Mouse (Mus musculus): ENCODE data around the gene Dab1. TPM values are rescaled to one million over a fixed set of nuclear protein-coding genes. Genes with fewer than 3 reads are reported as not detected.

Dab1 gene
- total RNA-seq, 2 experiments from 2014 or later: 0.16 TPM; not detected in 1

GRCm38 (mm10) chr4:104597490-104598465 lies 978.6 kb downstream of the Dab1 start:
- DNase-seq: no peak

- no peak for DNase-seq
These were observed 983.6 kb downstream of the Dab1 start for GRCm38 (mm10) chr4:104602804-104603203.

GRCm38 (mm10) chr4:104604298-104604697 lies 985.1 kb downstream of the Dab1 start:
- DNase-seq: no peak

GRCm38 (mm10) chr4:104606881-104607280 lies 987.7 kb downstream of the Dab1 start:
- DNase-seq: no peak

GRCm38 (mm10) chr4:104607636-104608035 lies 988.5 kb downstream of the Dab1 start:
- DNase-seq: no peak

- DNase-seq: no peak
These were observed 1000.3 kb downstream of the Dab1 start for GRCm38 (mm10) chr4:104619452-104619851.

GRCm38 (mm10) chr4:104625316-104625715 lies 1006.2 kb downstream of the Dab1 start:
- no peak for DNase-seq

GRCm38 (mm10) chr4:104628708-104629107 lies 1009.5 kb downstream of the Dab1 start:
- DNase-seq: no peak

- DNase-seq: no peak
These were observed 1017.9 kb downstream of the Dab1 start for GRCm38 (mm10) chr4:104637016-104637415.

- DNase-seq: no peak
These were observed 1021.5 kb downstream of the Dab1 start for GRCm38 (mm10) chr4:104640617-104641016.

GRCm38 (mm10) chr4:104642761-104643469 lies 1023.8 kb downstream of the Dab1 start:
- DNase-seq: no peak

- no peak for DNase-seq
These were observed 1024.6 kb downstream of the Dab1 start for GRCm38 (mm10) chr4:104643534-104644356.

GRCm38 (mm10) chr4:104644357-104644630 lies 1025.1 kb downstream of the Dab1 start:
- DNase-seq: no peak

- DNase-seq: no peak
These were observed 1025.7 kb downstream of the Dab1 start for GRCm38 (mm10) chr4:104644862-104645261.

- DNase-seq: no peak
These were observed 1032.6 kb downstream of the Dab1 start for GRCm38 (mm10) chr4:104651761-104652160.

- no peak for DNase-seq
These were observed 1037.6 kb downstream of the Dab1 start for GRCm38 (mm10) chr4:104656728-104657127.

- DNase-seq: no peak
These were observed 1043.9 kb downstream of the Dab1 start for GRCm38 (mm10) chr4:104662841-104663614.

GRCm38 (mm10) chr4:104665553-104665952 lies 1046.4 kb downstream of the Dab1 start:
- DNase-seq: no peak

- no peak for DNase-seq
These were observed 1047.8 kb downstream of the Dab1 start for GRCm38 (mm10) chr4:104666831-104667551.

GRCm38 (mm10) chr4:104668061-104668460 lies 1048.9 kb downstream of the Dab1 start:
- no peak for DNase-seq

GRCm38 (mm10) chr4:104669406-104669805 lies 1050.2 kb downstream of the Dab1 start:
- no peak for DNase-seq

Measured in gastrocnemius, postnatal 25 days (tissue).